Mouse (Mus musculus) limb, embryonic 15.5 days (tissue): ENCODE data around the gene Tlx1. TPM values are rescaled to one million over a fixed set of nuclear protein-coding genes. Genes with fewer than 3 reads are reported as not detected.

ENCODE experiments used
- ATAC-seq: fragments of 200-750 bp; cut with Nextera tagmentation; 2 replicates; pipeline ENCODE4 v1.8.0; 2017; ENCODE audit warnings: low read depth, moderate TSS enrichment; ENCODE audit not compliant: insufficient number of reproducible peaks, low FRiP score, low TSS enrichment
- H3K27ac ChIP-seq: fragments of 300-500 bp; sonication (generic); 2 replicates; pipeline ENCODE4 v1.5.1; 2015; ENCODE audit warnings: moderate library complexity, mild to moderate bottlenecking, inconsistent platforms
- H3K27me3 ChIP-seq: fragments of 300-500 bp; sonication (generic); 2 replicates; pipeline ENCODE4 v1.6.1; 2015; ENCODE audit warnings: inconsistent platforms
- H3K36me3 ChIP-seq: fragments of 300-500 bp; sonication (generic); 2 replicates; pipeline ENCODE4 v1.6.1; 2015; ENCODE audit warnings: inconsistent platforms
- H3K4me1 ChIP-seq: fragments of 300-500 bp; sonication (generic); 2 replicates; pipeline ENCODE4 v1.6.1; 2015; ENCODE audit warnings: inconsistent platforms
- H3K4me2 ChIP-seq: fragments of 300-500 bp; sonication (generic); 2 replicates; pipeline ENCODE4 v1.6.1; 2015; ENCODE audit warnings: mild to moderate bottlenecking, inconsistent platforms
- H3K4me3 ChIP-seq: fragments of 300-500 bp; sonication (generic); 2 replicates; pipeline ENCODE4 v1.5.1; 2015; ENCODE audit warnings: mild to moderate bottlenecking, inconsistent platforms
- H3K9ac ChIP-seq: fragments of 300-500 bp; sonication (generic); 2 replicates; pipeline ENCODE4 v1.6.1; 2015; ENCODE audit warnings: inconsistent platforms
- H3K9me3 ChIP-seq: fragments of 300-500 bp; sonication (generic); 2 replicates; pipeline ENCODE4 v1.6.1; 2016; ENCODE audit warnings: inconsistent platforms
- WGBS: fragments of 180-500 bp; shearing (Covaris S2); methylation state at CpG from one replicate; pipeline ENCODE4 v1.1.7; 2015; 5-methylcytosine and 5-hydroxymethylcytosine counted together
- polyA plus RNA-seq: library from polyadenylated mRNA; unstranded; fragments of >200 nt; fragmentation: Nextera tagmentation; extraction: Ambion mirVana; gene quantifications from 2 replicates; pipeline ENCODE4 v1.2.1, GENCODE M21; 2015

Gene Tlx1
- polyA plus RNA-seq, 1 experiment from 2014 or later: 0.88 TPM

DNA sequence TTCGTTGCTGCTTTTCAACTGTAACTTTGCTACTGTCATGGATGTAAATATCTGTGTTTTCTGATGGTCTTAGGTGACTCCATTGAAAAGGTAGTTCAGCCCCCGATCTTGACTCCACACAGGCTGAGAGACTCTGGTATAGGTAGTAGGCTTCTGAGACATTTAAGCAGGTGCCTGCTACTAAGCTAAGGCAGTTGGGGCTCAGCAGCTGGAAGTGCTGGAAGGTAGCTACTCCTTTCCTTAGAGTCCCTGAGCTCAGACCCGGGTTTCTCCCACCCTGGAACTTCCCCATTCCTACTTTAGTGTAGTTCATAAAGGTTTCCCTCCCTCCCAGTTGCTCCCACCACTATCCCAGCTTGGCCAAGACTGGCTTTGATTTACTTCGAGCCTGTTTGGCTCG is 9.5 kb downstream of the Tlx1 start:
- no peaks in the 10 kb centered on the region for H3K9me3 ChIP-seq
- H3K27me3 ChIP-seq: peaks cover 99% of the 10 kb centered on the region
- H3K36me3 ChIP-seq: no peaks in the 10 kb centered on the region
- no peak overlapping the region for H3K4me2 ChIP-seq
- no peak overlapping the region for H3K4me3 ChIP-seq
- H3K4me1 ChIP-seq: peaks cover 14% of the 10 kb centered on the region
- WGBS: 2% methylated on average over 5 of the region's 5 CpGs
- H3K27ac ChIP-seq: no peak overlapping the region
- no peak for ATAC-seq
- no peak overlapping the region for H3K9ac ChIP-seq

DNA sequence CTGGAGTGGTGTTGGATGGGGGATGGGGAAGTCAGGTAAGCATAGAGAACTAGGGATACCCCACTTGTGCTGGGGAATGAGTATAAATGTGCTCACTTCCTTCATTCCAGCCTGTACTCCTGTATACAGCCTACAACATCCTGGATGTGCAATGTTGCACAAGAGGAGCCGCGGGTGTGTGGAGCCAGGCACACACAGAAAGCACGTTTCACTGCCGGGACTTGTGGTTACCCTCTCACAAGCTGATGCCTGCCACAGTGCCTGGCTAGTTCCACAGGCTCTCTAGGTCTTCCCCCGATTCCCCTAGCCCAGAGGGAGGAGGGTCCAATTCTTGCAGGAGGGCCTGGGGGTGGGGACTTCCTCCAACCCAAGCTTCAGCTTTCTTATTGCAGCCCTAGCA is 10.0 kb downstream of the Tlx1 start:
- no peak for ATAC-seq
- H3K9me3 ChIP-seq: no peaks in the 10 kb centered on the region
- no peaks in the 10 kb centered on the region for H3K36me3 ChIP-seq
- under 1% methylated on average over 5 of the region's 5 CpGs for WGBS
- no peak overlapping the region for H3K9ac ChIP-seq
- no peak overlapping the region for H3K4me3 ChIP-seq
- 0 out of 2 replicates have a peak overlapping the region, but pooled peaks have one; percentile 8 for H3K4me2 ChIP-seq
- H3K27ac ChIP-seq: no peak overlapping the region
- peaks cover 12% of the 10 kb centered on the region for H3K4me1 ChIP-seq
- peaks cover 99% of the 10 kb centered on the region for H3K27me3 ChIP-seq

DNA sequence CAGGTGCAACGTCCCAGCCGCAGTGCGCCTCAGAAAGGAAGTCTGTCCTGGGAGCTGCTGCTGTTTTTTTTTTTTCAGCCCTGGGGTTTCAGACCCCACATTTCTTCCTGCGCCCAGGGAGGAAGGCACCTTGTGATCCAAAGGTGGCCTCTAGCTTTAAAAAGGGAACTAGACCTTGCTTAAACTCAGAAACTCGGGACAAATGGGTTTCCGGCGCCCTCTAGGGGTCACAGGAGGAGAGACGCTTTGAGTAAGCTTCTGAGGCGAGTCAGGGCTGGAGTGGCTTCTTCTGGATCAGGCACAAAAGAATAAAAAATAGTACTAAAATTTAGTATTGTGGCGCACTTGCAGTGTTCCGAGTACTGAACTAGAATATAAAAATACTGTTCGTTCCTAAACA is 10.6 kb downstream of the Tlx1 start:
- H3K27ac ChIP-seq: no peak overlapping the region
- H3K9ac ChIP-seq: no peak overlapping the region
- H3K4me3 ChIP-seq: no peak overlapping the region
- no peaks in the 10 kb centered on the region for H3K9me3 ChIP-seq
- H3K4me2 ChIP-seq: 0 out of 2 replicates have a peak overlapping the region, but pooled peaks have one; percentile 8
- H3K27me3 ChIP-seq: peaks cover 97% of the 10 kb centered on the region
- no peak for ATAC-seq
- H3K36me3 ChIP-seq: no peaks in the 10 kb centered on the region
- WGBS: 2% methylated on average over 12 of the region's 12 CpGs
- H3K4me1 ChIP-seq: peaks cover 7% of the 10 kb centered on the region; the same call in 1 of the 2 replicates

DNA sequence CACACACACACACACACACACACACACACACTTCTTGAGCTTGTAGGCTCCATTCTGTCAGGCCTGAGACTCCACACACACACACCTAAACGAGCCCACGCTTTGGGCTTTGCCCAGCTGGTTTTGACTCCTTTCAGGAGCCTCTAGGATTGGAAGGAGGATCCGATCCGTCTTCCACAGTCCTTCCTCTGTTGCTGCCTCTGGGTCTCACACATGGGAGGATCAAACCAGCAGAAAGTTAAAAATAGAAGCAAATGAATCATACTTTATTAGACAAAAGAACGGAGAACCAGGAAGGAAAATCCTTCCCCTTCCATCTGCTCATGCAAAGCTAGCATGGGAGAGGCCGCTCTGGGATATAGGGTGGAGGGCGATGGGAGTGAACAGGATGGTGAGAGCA is 11.7 kb downstream of the Tlx1 start:
- no peak overlapping the region for H3K4me3 ChIP-seq
- WGBS: 41% methylated on average over 7 of the region's 7 CpGs
- no peak for ATAC-seq

DNA sequence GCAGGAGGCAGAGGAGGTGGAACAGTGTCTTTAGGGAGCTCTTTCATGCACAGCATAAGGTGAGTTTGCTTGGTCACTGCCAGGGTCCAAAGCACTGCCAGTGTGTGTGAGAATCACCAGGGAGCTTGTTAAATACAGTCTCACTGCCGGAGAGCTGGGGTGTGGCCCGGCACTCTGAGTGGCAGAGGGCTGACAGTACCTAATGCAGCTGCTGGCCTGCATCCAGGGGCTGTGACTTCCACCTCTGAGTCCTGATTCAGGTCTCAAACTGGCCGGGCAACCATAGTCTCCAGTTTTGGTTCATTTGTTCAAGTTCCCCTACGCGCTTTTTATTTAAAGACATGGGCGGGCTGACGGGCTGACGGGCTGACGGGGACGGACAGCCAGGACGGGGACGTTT is 12.4 kb downstream of the Tlx1 start:
- Histone ChIP-seq H3K4me1 (peaks cover 7% of the 10 kb centered on the region; the same call in 1 of the 2 replicates), H3K9me3 (no peaks in the 10 kb centered on the region), H3K4me3 (no peak overlapping the region), H3K36me3 (no peaks in the 10 kb centered on the region), H3K4me2 (no peak overlapping the region), H3K27me3 (peaks cover 97% of the 10 kb centered on the region), H3K9ac (no peak overlapping the region), H3K27ac (no peak overlapping the region)
- ATAC-seq: no peak
- WGBS: 7% methylated on average over 12 of the region's 12 CpGs

More for the DNA sequence above, 11.7 kb downstream of the Tlx1 start:
- H3K4me1 ChIP-seq: peaks cover 7% of the 10 kb centered on the region; the same call in 1 of the 2 replicates
- no peaks in the 10 kb centered on the region for H3K36me3 ChIP-seq
- no peaks in the 10 kb centered on the region for H3K9me3 ChIP-seq
- peaks cover 96% of the 10 kb centered on the region for H3K27me3 ChIP-seq
- H3K27ac ChIP-seq: no peak overlapping the region
- H3K9ac ChIP-seq: no peak overlapping the region
- no peak overlapping the region for H3K4me2 ChIP-seq

DNA sequence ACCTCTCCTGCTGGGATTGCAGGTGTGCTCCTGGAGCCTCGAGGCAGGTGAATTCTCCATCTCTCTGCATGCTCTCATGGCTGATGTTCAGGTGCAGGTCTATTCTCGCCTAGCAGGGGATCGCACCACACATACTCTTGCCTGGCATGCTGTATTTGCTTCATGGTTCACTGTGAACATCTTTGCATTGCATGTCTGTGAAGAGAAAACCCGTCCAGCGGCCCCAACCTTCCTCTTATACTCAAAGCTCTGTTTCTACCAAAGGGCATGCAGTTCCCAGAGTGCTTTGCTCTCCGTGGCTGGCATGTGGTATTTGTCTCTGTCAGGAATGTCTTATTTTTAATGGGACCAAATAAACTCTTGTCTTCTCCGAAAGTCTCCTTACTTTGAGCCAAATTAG is 20.0 kb downstream of the Tlx1 start:
- no peak overlapping the region for H3K27ac ChIP-seq
- no peak overlapping the region for H3K4me2 ChIP-seq
- no peaks in the 10 kb centered on the region for H3K36me3 ChIP-seq
- WGBS: 67% methylated on average over 7 of the region's 7 CpGs
- peaks cover 59% of the 10 kb centered on the region for H3K27me3 ChIP-seq
- H3K4me1 ChIP-seq: no peaks in the 10 kb centered on the region
- H3K4me3 ChIP-seq: no peak overlapping the region
- no peak overlapping the region for H3K9ac ChIP-seq
- no peak for ATAC-seq
- no peaks in the 10 kb centered on the region for H3K9me3 ChIP-seq

DNA sequence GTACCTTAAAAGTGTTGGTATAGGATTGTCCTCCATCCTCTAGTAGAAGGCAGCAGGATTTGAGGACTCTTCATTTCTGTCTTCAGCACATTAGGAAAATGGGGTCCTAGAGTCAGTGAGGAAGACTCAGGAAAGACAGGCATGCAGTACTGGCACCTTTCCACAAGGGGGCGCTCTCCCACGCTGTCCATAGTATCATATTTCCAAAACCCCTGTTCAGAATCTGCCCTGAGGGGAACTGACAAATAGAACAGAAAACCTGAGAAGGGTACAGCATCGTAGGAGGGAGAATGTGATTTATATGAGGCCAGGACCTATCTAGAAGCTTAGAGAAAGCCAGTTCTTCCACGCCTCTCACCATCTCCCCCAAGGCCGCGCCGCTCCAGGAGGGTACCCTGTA is 24.3 kb downstream of the Tlx1 start:
- Histone ChIP-seq H3K27ac (no peak overlapping the region), H3K4me3 (no peak overlapping the region), H3K4me1 (peaks cover 5% of the 10 kb centered on the region), H3K27me3 (peaks cover 39% of the 10 kb centered on the region), H3K36me3 (no peaks in the 10 kb centered on the region), H3K9ac (no peak overlapping the region), H3K9me3 (no peaks in the 10 kb centered on the region), H3K4me2 (no peak overlapping the region)
- no peak for ATAC-seq
- whole genome bisulfite sequencing: 54% methylated on average over 7 of the region's 7 CpGs

DNA sequence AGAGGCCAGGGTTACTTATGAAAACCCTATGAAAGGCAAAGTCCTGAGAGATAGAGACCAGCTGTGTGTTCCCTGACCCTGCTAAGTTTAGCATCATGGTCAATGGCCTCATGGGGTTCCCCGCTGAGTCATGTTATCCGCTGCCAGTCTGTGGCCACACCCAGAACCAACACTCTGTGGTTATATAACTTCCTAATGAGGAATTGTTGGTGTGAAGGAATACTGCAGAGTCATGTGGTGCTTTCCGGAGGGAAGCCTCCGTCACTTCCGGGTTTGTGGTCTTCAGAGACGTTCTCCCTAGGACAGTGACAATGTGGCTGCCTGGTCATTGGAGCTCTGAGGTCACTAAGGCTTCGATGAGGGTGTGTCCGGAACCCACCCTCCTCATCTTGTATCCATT is 25.8 kb downstream of the Tlx1 start:
- no peak overlapping the region for H3K4me2 ChIP-seq
- 72% methylated on average over 8 of the region's 8 CpGs for WGBS
- H3K4me1 ChIP-seq: peaks cover 5% of the 10 kb centered on the region
- ATAC-seq: no peak
- no peaks in the 10 kb centered on the region for H3K36me3 ChIP-seq
- H3K9ac ChIP-seq: no peak overlapping the region
- no peak overlapping the region for H3K27ac ChIP-seq
- H3K4me3 ChIP-seq: no peak overlapping the region
- no peaks in the 10 kb centered on the region for H3K9me3 ChIP-seq
- H3K27me3 ChIP-seq: peaks cover 24% of the 10 kb centered on the region

DNA sequence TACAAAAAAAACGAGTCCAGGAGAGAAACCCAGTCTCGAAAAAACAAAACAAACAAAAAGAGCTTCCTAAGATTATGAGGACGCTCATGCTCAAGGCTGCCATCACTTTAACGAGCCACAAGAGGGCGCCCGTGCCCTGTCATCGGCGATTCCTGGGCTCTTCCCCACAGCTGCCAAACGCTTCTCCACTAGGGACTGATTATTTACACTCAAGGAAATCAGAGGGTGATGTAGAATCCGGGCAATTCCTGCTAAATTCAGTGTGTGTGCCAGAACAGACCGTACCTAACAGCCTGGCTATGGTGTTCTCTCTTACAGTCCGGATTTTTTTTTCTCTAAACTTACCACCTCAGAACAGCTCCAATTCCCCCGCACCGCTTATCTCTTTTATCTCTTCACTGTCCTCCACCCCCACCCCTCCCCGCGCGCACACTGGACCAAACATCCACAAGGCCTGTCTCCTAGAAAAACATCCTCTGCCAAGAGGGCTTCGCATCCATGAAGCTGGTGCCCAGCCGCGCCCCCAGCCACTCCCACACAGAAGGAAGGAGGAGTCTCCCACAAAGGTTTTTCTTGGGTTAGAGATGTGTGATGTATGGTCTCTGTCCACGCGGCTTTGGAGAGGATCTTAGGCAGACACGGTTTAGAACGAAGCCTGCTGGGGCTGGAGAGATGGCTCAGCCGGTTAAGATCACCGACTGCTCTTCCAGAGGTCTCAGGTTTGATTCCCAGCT is 26.7 kb downstream of the Tlx1 start:
- no peak overlapping the region for H3K27ac ChIP-seq
- 0 out of 2 replicates have a peak overlapping the region, but pooled peaks have one; percentile 2 for H3K9ac ChIP-seq
- no peak overlapping the region for H3K4me3 ChIP-seq
- H3K9me3 ChIP-seq: no peaks in the 10 kb centered on the region
- peaks cover 5% of the 10 kb centered on the region for H3K4me1 ChIP-seq
- ATAC-seq: no peak
- no peaks in the 10 kb centered on the region for H3K36me3 ChIP-seq
- peaks cover 23% of the 10 kb centered on the region for H3K27me3 ChIP-seq
- H3K4me2 ChIP-seq: peak overlapping the region; percentile 36
- 17% methylated on average over 26 of the region's 26 CpGs for WGBS

DNA sequence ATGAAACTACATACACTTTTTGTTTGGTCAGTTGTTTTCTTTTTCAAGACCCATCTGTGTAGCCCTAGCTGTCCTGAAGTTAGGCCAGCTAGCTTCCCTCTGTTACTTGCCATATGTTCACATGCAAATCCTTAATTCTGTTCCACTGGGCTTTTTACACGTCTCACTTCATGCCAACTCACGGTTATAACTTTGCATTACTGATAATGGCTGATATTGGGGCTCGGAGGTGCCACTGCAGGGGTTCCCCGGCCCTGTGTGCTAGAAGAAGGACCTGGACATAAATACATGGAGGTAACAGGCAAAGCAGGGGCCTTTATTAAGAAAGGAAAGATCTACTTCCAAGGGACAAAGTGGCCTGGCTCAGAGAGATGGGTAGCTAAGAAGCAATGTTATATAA is 29.0 kb downstream of the Tlx1 start:
- 75% methylated on average over 4 of the region's 4 CpGs for WGBS
- Histone ChIP-seq H3K4me2 (no peak overlapping the region), H3K9me3 (no peaks in the 10 kb centered on the region), H3K36me3 (no peaks in the 10 kb centered on the region), H3K4me1 (peaks cover 5% of the 10 kb centered on the region), H3K27ac (no peak overlapping the region), H3K27me3 (peaks cover 14% of the 10 kb centered on the region), H3K4me3 (no peak overlapping the region), H3K9ac (no peak overlapping the region)
- no peak for ATAC-seq

DNA sequence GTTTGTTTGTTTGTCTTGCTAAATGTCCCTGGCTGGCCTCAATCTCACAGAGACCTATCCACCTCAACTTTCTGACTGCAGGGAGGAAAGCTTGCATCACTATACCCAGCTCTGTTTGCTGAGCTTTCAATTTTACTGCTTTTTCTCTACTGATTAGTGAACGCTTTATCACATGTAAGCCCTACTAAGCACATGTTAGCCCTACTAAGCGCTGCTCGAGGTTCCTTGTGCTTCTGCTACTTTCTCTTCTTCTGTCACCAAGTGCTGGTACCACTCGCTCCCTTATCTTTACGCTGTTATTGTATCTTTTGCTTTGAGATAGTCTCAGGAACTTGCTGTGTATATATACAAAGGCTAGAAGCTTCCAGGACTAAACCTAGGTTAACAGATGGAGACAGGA is 30.0 kb downstream of the Tlx1 start:
- H3K27me3 ChIP-seq: peaks cover 14% of the 10 kb centered on the region
- H3K4me3 ChIP-seq: no peak overlapping the region
- 92% methylated on average over 5 of the region's 5 CpGs for WGBS
- no peak overlapping the region for H3K4me2 ChIP-seq
- no peaks in the 10 kb centered on the region for H3K9me3 ChIP-seq
- H3K36me3 ChIP-seq: no peaks in the 10 kb centered on the region
- no peak overlapping the region for H3K9ac ChIP-seq
- H3K4me1 ChIP-seq: peaks cover 5% of the 10 kb centered on the region
- no peak for ATAC-seq
- no peak overlapping the region for H3K27ac ChIP-seq

DNA sequence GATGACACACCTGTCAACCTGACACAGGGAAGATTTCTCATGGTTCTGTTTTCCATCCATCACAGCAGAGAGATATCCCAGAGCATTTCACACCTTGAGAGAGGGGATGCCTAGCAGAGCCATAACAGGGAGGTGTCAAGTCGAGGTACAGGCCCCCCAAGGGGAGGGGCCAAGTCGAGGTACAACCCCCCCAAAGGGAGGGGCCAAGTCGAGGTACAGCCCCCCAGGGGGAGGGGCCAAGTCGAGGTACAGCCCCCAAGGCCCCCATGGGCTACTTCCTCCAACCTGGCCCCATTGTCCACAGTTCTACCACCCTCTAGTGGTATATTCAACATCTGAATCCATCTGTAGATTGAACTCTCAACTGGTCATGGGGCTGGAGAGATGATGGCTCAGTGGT is 44.2 kb downstream of the Tlx1 start:
- no peak overlapping the region for H3K4me3 ChIP-seq
- H3K9ac ChIP-seq: no peak overlapping the region
- H3K4me1 ChIP-seq: no peaks in the 10 kb centered on the region
- no peaks in the 10 kb centered on the region for H3K27me3 ChIP-seq
- no peak for ATAC-seq
- 52% methylated on average over 4 of the region's 4 CpGs for WGBS
- H3K27ac ChIP-seq: no peak overlapping the region
- H3K36me3 ChIP-seq: no peaks in the 10 kb centered on the region
- no peak overlapping the region for H3K4me2 ChIP-seq
- 0 out of 2 replicates have a peak, but pooled peaks cover 6% of the 10 kb centered on the region for H3K9me3 ChIP-seq
